Mouse (Mus musculus) limb, embryonic 14.5 days (tissue): ENCODE results near the gene Mrpl24. TPM values are rescaled to one million over a fixed set of nuclear protein-coding genes. Genes with fewer than 3 reads are reported as not detected.

Experiments used
- ATAC-seq: fragments of 200-750 bp; cut with Nextera tagmentation; 2 replicates; pipeline ENCODE4 v1.8.0; 2017; ENCODE audit warnings: low read depth, moderate number of reproducible peaks, moderate TSS enrichment; ENCODE audit not compliant: low FRiP score
- DNase-seq: peaks from one replicate; pipeline ENCODE4 v3.0.0-alpha.2; 2015; ENCODE audit warnings: low spot score
- H3K27ac ChIP-seq: fragments of 300-500 bp; sonication (generic); replicated peaks from 2 replicates; pipeline ENCODE4 v1.5.1; 2014; ENCODE audit warnings: low read depth, mild to moderate bottlenecking, low read length, moderate library complexity, mixed read lengths
- H3K27me3 ChIP-seq: fragments of 300-500 bp; sonication (generic); 2 replicates; pipeline ENCODE4 v1.6.1; 2014; ENCODE audit warnings: low read length, mixed read lengths; ENCODE audit not compliant: control insufficient read depth, insufficient read depth
- H3K36me3 ChIP-seq: fragments of 300-500 bp; sonication (generic); 2 replicates; pipeline ENCODE4 v1.6.1; 2014; ENCODE audit warnings: mild to moderate bottlenecking, low read length, moderate library complexity, mixed read lengths; ENCODE audit not compliant: control insufficient read depth, insufficient read depth
- H3K4me1 ChIP-seq: fragments of 300-500 bp; sonication (generic); 2 replicates; pipeline ENCODE4 v1.6.1; 2014; ENCODE audit warnings: antibody characterized with exemption, low read length, mixed read lengths; ENCODE audit not compliant: control insufficient read depth, insufficient read depth
- H3K4me2 ChIP-seq: fragments of 300-500 bp; sonication (generic); replicated peaks from 2 replicates; pipeline ENCODE4 v1.6.1; 2014; ENCODE audit warnings: low read depth, mild to moderate bottlenecking, low read length, moderate library complexity; ENCODE audit not compliant: severe bottlenecking
- H3K4me3 ChIP-seq: fragments of 300-500 bp; sonication (generic); replicated peaks from 2 replicates; pipeline ENCODE4 v1.5.1; 2014; ENCODE audit warnings: low read length
- H3K9ac ChIP-seq: fragments of 300-500 bp; sonication (generic); 2 replicates; pipeline ENCODE4 v1.6.1; 2014; ENCODE audit warnings: mild to moderate bottlenecking, low read depth, low read length, moderate library complexity; ENCODE audit not compliant: severe bottlenecking
- H3K9me3 ChIP-seq: fragments of 300-500 bp; sonication (generic); 2 replicates; pipeline ENCODE4 v1.6.1; 2016; ENCODE audit warnings: low read length; ENCODE audit not compliant: control insufficient read depth
- POLR2A ChIP-seq: fragments of 200-500 bp; IDR thresholded peaks from 2 replicates; pipeline ENCODE4 v1.8.0; 2012; ENCODE audit warnings: inconsistent platforms, mild to moderate bottlenecking, moderate library complexity, borderline replicate concordance; ENCODE audit not compliant: insufficient read depth, insufficient read length; ENCODE audit errors: extremely low read depth
- WGBS: fragments of 180-500 bp; shearing (Covaris S2); extraction: QIAGEN DNeasy Blood & Tissue Kit; methylation state at CpG from one replicate; pipeline ENCODE4 v1.1.7; 2014; 5-methylcytosine and 5-hydroxymethylcytosine counted together
- polyA plus RNA-seq, 2 experiments: library from polyadenylated mRNA; depleted of rRNA in 1 of 2; stranded (reverse) in 1 of 2; unstranded in 1 of 2; fragments of >200 nt; fragmentation: Nextera tagmentation in 1 of 2; extraction: Ambion mirVana in 1 of 2; gene quantifications; 2 replicates each; pipeline versions ENCODE4 v1.2.1 to v1.2.3; 2012 to 2014

Mrpl24 gene
- polyA plus RNA-seq, 2 experiments, result 66.2 to 124 TPM

DNA sequence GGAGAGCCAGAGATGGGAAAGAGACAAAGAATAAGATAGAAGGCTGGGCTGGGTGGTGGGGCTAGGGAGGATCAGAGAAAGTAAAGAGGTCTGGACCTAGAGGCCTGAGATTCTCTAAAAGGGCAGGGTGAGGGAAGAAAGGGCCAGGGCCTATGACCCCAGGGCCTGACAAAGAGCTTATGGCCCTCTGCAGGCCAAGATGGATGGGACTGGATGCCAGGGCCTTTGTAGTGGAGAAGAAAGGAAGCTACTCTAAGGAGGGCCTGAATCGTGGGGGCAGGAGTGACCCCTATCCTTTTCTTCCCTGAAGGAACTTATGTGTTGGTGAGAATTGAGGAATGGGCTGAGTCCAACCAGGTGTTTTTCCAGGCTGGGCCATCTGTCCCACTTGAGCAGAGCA, 38.8 kb downstream of the Mrpl24 start:
- H3K36me3 ChIP-seq, result peaks cover 20% of the 10 kb centered on the region
- H3K27me3 ChIP-seq, result no peaks in the 10 kb centered on the region
- no peak overlapping the region for H3K4me3 ChIP-seq
- H3K4me2 ChIP-seq, result no peak overlapping the region
- no peak overlapping the region for H3K9ac ChIP-seq
- DNase-seq, result no peak
- H3K9me3 ChIP-seq, result no peaks in the 10 kb centered on the region
- peak overlapping the region; percentile 43; the same call in 1 of the 2 replicates for H3K27ac ChIP-seq
- TF ChIP-seq POLR2A, result no peak
- WGBS, result 14% methylated on average over 1 of the region's 1 CpGs
- no peak for ATAC-seq
- H3K4me1 ChIP-seq, result peaks cover 29% of the 10 kb centered on the region

DNA sequence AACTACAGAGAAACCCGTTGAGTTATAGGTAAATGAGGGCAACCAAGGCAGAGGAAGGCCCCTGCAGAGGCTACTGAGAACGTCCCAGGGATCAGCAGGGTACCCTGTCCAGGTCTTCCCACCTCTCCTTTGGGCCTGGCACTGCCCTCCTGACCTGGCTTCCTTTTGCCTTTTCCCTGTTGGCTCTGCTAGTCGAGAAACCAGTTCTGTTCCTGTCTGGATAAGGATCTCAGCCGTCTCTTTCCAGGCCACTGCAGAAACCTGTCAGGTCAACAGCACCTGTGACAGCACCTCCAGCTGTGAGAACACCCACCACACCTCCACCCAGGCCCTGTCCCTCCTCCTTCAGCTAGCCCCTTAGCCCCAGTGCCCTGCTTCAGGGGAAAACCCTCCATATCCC, 39.2 kb downstream of the Mrpl24 start:
- 34% methylated on average over 4 of the region's 4 CpGs for WGBS

DNA sequence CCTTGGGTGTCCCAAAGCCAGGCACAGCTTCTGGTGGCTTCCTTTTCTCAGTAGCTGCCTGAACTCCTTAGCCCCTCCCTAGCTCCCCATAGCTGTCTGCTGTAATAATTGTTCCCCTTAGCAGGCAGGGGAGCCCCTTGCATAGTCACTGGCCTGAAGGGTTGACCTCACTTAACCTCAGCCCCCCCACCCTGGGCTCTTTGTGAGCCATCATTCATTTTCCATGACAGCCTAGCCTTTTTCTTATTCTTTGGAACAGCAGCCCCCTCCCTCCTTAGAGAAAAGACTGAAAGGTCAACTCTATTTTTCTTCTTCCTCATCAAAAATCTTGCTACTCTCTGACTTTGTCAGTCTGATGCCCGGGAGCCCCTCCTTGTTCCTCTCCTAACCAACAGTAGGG, 39.7 kb downstream of the Mrpl24 start:
- no peak overlapping the region for H3K4me3 ChIP-seq
- no peak overlapping the region for H3K4me2 ChIP-seq
- H3K36me3 ChIP-seq, result peaks cover 11% of the 10 kb centered on the region
- H3K9me3 ChIP-seq, result no peaks in the 10 kb centered on the region
- ATAC-seq (no peak), DNase-seq (no peak)
- H3K27me3 ChIP-seq, result no peaks in the 10 kb centered on the region
- H3K9ac ChIP-seq, result no peak overlapping the region
- peak overlapping the region; percentile 92; the same call in 1 of the 2 replicates for H3K27ac ChIP-seq
- WGBS, result 61% methylated on average over 1 of the region's 1 CpGs
- H3K4me1 ChIP-seq, result peaks cover 29% of the 10 kb centered on the region
- TF ChIP-seq POLR2A, result no peak

More for the DNA sequence above, 39.2 kb downstream of the Mrpl24 start:
- Histone ChIP-seq H3K4me1 (peaks cover 29% of the 10 kb centered on the region), H3K4me2 (no peak overlapping the region), H3K9ac (no peak overlapping the region), H3K4me3 (no peak overlapping the region), H3K27me3 (no peaks in the 10 kb centered on the region), H3K9me3 (no peaks in the 10 kb centered on the region), H3K36me3 (peaks cover 16% of the 10 kb centered on the region), H3K27ac (peak overlapping the region; percentile 43; the same call in 1 of the 2 replicates)
- DNase-seq (no peak), ATAC-seq (no peak)
- TF ChIP-seq POLR2A, result no peak

DNA sequence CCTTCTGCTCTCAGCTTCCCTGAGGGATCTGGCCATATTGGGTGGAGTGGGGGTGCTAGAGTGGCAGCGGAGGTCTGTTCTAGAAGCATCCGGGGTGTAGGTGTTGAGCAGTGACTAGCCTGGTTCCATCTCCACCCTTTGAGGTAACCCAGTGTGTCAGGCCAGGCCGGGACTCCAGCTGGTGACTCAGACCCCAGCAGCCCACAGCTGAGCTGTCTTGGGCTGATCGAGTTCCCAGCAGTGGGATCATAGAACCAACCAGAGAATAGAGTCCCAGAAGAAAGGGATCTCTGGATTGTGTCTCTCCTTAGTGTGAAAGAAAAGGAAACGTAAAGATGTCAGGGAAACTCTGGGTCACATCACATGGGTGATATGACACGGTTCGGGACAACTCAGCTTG, 40.1 kb downstream of the Mrpl24 start:
- Histone ChIP-seq H3K36me3 (peaks cover 7% of the 10 kb centered on the region), H3K27ac (peak overlapping the region; percentile 92), H3K4me3 (no peak overlapping the region), H3K4me1 (peaks cover 29% of the 10 kb centered on the region), H3K27me3 (no peaks in the 10 kb centered on the region), H3K4me2 (no peak overlapping the region), H3K9me3 (no peaks in the 10 kb centered on the region), H3K9ac (no peak overlapping the region)
- TF ChIP-seq POLR2A, result no peak
- ATAC-seq (no peak), DNase-seq (no peak)
- 65% methylated on average over 7 of the region's 7 CpGs for WGBS

DNA sequence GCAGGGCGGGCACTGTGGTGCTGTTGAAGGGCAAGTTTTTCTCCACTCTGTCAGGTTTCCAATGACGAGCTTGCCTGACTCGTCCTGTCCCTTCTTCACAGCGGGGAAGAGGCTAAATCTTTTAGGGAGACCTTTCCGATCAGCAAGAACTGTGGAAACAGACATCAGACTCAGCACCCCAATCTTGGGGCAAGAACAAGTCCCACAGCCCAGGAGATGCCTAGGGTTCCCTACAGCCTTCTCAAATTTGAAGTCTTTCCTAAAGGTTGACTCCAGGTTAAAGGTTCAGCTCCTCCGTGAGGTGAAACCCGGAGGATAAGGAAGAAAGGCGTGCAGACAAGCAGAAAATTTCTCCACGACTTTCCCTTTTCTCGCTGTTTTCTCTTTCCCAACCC, 40.9 kb downstream of the Mrpl24 start:
- Histone ChIP-seq H3K27ac (peak overlapping the region; percentile 92), H3K9ac (peak overlapping the region; percentile 51), H3K4me1 (peaks cover 29% of the 10 kb centered on the region), H3K36me3 (no peaks in the 10 kb centered on the region), H3K4me3 (peak overlapping the region; percentile 33), H3K27me3 (no peaks in the 10 kb centered on the region), H3K9me3 (no peaks in the 10 kb centered on the region), H3K4me2 (peak overlapping the region; percentile 47)
- DNase-seq (no peak), ATAC-seq (no peak)
- WGBS, result 10% methylated on average over 10 of the region's 10 CpGs
- no peak for TF ChIP-seq POLR2A
